Mouse (Mus musculus) neural tube, embryonic 10.5 days (tissue): ENCODE measurements around the gene Tpra1.

Source experiments
- DNase-seq: peaks from one replicate; pipeline ENCODE4 v3.0.0-alpha.2; 2017; ENCODE audit warnings: low spot score; ENCODE audit errors: extremely low spot score

Tpra1 gene

DNA sequence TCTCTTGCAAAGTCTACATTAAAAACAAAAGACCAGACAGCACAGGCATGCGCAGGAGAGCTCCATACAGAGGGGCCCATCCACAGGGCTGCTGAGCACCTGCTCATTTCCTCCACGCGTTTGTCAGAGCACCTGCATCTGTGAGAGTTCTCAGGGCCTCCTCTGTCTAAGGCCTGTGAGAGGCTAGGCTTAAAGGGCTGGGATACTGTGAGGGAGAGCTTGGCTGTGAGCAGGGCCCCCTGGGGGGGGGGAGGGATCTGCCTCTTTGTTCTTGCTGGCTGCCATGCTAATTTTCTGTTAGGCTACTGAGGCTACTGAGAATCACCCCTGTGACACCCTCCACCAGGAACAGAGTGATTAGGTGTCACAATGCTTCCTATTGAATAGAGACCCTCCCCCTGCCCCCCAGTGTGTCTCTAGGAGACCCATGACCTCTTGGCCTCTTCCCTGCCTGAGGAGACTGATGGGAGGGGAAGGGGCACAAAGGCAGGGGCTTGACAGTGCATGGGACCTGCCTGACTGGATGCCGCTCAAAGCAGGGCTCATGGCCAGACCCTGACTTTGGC, 23.7 kb downstream of the Tpra1 start:
- peak; percentile 78 for DNase-seq

DNA sequence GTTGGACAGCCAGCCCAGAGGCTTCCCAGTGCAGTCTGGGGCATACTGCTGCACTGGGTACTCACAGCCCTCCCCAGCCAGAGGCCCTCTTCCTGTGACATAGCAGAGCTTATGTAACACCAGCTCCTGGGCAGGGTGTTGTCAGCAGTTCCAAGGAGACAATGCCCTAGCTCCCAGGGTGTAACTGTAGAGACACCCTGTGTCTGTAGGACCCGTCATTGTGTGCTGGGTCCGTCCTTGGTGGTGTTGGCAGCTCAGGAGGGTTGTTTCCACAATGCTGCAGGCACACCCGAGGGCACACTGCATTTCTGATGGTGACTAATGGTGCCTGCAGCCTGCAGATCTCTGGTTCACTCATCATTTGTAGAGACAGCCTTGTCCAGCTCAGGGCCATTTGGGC, 24.8 kb downstream of the Tpra1 start:
- DNase-seq: no peak

DNA sequence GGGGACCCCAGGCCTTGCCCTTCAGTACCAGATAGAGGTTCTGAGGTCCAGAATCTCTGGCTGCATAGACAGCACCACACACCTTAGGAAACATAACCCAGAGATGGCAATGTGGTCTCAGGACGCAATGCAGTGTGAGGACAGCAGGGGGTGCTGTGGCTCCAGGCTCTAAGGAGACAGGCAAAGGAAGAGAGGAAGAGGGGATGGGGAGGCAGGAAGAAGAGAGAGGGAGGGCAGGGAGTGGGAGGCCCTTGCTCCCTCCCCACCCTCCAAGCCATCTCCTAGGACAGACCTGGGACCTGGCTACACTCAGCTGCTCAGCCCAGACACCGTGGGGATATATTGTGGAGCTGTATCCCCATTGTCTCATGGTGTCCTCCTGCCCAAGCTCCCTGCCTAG, 25.5 kb downstream of the Tpra1 start:
- peak; percentile 83 for DNase-seq

DNA sequence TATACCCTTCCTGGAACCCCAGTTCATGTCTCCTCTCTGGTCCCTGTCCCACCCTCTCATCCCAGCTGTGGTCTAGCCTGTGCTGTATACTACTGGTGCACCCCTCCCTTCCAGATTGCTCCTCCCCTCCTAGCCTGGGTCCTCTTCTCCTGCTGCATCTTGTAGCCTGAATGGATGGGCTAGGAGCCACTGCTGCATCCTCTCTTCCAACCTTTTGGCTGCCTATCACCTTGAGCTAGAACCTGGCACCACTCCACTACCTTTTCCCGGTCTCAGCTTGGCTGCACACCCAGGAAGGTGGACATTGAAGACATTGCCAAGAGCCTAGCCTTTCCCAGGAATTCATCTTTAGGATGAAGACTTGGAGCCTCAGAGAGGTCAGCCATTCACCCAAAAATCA, 26.0 kb downstream of the Tpra1 start:
- no peak for DNase-seq

DNA sequence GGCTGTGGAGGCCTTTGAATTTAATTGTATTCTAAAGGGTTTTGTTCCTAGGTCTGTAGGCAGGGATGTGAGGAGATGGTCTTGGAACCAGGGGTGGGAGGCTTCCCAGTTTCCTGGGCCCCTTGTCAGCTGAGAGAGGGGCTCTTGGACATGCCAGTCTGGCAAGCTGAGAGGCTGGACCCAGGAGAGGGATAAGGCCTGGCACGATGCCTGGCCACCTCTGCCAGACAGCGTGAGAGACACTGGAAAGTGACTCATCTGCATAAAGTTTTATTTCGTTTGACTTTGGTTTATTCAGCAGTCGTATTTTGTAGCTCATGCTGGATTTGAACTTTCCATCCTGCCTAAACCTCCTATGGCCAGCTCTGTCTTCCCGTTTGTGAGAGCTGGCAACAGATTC, 26.5 kb downstream of the Tpra1 start:
- no peak for DNase-seq

DNA sequence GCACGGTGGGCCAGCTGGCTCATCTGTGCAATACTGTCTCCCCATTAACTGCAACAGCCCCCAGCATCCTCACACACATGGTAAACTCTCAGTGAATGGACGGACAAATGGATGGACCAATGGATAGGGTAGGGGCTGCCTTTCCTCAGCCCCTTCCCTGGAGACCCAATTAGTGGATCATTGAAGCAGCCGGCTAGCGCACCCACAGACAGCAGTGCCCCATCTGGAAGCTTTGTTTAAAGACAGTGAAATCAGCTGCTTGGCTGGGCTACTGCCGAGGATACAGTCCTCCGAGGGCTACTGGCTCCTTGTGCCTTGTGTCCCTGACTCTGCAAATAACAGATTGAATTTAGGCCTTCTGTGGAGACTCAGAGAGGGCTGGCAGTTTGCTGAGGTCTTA, 27.4 kb downstream of the Tpra1 start:
- DNase-seq: no peak

DNA sequence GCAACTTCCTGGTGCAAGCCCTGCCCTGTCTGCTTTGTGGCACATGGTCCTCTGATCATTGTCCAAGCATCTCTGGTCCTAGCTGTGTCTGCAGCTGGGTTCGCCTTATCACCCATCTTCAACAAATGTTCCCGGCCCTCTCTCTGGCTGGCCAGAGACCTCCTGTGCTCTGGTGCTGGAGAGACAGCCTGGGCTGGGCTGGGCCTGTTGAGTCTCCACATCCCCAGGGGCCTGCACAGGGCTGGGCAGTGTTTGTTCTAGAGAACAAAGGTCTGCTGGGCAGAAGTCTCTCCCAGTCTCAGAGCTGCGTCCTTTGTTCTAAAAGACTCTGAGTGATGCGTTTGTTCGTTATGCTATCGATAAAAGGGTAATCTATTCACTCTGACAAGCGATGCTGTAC, 28.0 kb downstream of the Tpra1 start:
- DNase-seq: no peak

DNA sequence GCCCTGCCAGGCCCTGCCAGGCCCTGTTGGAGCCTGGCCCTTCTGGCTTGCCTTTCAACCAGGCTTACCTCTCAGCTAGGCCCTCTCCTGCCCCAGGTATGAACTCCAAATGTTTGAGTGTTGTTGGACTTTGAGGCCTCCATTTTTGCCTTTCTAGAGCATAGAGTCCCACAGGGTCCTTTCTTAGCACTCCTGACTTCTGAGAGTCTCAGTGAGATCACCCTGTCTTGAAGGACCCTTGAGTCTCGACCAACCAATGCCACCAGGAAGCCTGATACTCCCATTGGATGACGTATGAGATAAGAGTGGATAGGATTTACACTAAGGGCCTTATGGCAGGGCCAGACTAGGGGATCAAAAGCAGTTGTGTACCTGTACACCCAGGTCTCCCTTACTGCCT, 29.4 kb downstream of the Tpra1 start:
- DNase-seq: no peak

DNA sequence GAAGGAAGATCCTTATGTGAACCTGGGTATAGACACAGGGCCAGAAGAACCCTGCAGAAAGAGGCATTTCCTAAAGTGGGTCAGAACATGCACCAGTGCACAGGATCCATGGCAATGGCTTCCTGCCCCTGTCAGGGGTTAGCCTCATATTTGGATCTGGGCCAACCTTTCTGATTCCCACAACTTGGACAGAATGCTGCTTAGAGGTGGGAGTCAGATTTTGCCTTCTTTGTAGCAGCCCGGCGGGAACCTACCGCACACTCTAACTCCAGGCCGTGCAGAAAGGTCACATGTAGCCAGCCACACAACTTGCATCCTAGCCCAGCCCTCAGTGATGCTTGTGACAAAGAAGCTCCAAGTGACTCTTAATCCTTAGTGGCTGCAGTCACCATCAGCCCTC, 32.1 kb downstream of the Tpra1 start:
- no peak for DNase-seq

DNA sequence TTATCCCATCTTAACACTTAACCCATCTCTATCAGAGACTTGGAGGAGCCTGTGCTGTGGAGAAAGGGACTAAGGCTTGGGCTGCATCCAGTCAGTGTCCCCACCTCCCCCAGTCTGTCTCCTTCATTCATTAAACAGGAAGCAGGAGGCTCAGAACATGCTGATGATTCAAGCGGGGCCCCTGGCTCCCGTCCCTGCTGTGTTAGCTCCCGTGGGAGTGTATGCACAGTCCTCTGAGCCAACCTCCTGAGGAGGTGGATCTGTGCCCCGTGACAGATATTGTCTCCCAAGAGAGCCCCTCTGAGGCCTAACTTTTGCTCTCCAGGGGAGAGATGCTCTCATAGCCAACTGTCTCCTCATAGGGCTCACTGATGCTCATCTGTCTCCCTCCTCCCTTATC, 32.8 kb downstream of the Tpra1 start:
- no peak for DNase-seq

DNA sequence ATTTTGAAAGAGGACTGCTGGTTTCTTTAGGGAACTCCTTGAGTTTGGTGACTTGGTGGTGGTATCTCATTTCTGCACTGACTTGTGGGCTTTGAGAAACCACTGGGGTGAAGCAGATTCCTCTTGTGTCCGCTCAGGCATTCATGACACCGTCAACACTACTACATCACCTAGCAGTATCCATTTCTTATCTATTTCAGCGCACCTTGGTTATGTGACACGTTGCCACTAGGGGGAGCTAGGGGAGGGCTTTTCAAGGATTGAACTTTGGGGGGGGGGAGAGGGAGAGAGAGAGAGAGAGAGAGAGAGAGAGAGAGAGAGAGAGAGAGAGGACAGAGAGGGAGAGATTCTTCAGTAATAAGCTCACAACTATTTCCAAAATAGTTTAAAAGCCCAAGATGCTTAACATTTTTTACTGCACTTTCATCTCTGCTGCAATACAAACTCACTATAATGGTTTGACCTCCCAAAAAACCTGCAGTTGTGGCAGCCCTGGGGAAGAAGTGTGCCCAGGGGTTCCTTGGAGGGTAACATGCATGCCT, 33.8 kb downstream of the Tpra1 start:
- DNase-seq: no peak

DNA sequence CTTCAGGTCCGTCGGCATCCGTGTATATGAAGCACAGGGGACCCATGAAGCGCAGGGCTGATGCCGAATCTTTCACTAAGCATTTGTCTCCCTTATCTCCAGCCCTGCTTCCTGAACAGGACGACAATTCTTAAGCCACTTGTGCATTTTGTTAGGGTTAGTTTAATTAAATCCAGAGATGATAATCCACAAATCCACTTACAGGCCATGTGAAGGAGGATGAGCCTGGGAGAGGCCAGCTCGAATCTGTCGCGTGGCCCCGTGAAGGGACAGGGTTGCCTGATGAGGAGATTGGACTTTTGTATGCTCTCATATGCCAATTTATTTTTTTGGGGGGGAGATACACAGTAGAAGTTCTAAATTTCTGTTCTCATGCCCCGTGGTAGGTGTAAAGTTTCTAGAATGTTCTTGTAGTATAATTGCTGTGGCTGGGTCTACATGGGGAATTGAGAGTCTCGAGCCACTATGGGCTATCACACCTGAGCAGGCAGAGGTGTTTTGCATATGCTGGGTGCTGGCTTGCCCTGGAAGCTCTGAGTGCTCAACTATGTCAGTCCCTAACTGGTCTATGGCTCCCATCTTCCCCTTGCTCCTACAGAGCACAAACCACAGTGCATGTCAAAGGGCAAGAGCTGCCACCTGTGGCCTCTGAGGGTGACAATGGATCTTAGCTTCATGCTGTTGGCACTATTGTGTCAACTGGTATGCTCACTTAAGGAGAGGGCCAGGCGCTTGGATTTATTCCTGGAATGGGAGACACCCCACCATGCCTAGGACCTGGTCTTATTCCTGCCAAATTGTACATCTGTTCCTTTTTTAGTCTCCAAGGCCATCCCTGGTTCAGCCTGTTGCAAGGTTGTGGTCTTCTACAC, 34.5 kb downstream of the Tpra1 start:
- DNase-seq: no peak

DNA sequence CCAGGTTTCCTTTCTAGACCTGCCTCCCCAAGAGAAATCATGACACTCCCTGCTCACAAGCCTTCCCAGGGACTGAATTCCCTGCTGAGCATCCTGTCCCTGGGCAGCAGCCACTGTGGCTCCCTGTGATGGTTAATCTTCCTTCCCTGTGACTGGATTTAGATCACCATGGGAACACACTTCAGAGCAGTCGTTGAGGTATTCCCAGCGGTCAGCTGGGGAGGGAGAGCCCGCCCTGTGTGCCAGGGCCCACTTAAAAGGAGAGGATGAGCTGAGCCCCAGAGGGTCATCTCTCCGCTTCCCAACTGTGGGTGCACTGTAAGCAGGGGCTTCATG, 35.1 kb downstream of the Tpra1 start:
- DNase-seq: no peak

DNA sequence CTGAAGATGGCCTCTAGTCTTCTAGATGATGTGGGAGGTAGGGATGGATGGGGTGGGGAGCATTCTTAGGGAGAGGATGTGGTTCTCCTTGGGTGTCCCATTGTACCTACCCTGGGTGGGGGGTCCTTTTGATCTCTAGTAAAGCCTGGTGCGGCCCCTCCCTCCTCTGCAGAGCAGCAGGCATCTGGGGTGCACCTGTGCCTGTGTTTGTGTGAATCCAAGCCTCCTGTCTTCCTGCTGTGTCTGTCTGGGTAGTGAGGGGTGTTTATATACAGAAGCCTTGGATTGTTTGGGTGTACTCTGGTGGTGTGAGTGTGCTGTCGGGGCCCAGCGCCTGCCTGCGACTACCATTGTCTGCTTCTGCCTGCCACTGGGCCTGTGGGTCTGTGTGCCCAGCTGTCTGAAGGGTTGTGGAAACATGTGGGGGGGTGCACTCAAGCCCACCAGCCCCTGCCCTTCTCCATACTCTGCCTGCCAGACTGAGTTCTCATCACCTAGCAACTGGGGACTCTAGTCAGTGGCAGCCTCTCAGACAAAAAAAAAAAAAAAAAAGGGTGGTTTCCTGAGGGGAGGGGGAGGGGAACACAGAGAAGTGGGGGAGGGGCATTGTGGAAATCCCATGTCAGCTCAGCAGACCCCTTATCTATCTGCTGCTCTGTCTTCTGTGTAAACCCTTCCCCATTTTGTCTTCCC, 36.1 kb downstream of the Tpra1 start:
- no peak for DNase-seq

DNA sequence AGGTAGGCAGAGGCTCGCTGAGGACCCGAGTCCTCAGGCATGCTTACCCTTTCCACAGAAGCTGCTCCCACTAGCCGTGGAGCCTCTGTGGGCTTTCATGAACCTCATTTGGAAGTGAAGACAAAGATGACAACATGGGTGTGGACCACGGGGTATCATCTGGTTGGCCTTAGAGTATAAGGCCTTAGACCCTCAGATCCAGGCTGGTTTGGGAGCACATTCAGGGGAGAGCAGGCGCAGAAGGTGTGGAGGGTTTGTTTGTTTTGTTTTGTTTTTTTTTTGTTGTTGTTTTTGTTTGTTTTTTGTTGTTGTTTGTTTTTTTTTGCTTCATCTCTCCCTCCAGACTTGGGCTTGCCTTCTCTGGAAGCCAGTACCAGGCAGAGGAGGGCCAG, 36.6 kb downstream of the Tpra1 start:
- no peak for DNase-seq

DNA sequence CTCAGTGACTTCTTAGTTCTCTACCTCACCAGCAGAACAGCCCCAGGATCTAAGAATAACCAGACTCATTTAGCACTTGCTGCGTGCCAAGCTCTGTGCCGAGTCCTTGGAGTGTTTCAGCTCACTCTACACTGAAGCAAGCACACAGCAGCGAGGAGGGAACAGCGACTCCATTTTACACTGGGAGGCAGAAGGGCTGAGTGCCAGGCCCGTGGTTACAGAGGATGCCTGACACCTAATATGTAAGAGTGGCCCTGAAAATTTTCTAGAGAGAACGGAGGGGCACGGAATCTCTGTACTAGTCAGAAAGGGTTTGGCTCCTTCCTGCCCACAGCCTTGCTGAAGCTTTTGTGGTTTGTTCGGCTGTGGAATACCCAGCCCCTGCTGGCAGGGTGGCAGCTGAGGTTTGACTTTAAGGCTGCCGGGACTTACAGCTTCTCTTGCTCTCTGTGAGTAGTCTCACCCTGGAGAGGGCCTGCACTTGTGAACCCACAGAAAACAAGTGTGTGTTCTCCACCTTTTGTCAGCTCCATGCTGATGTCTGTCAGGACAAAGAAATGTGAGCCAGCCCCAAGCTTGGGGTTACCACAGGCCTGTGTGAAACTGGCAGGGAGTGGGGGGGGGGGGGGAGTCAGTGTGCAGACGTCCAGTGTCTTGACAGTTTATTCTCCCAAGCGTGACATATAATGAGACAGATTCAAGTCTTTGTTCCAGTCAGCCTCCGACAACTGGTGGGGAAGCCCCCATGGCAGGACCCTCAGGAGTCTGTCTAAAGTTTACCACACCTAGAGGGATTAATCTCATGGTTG, 37.4 kb downstream of the Tpra1 start:
- no peak for DNase-seq

DNA sequence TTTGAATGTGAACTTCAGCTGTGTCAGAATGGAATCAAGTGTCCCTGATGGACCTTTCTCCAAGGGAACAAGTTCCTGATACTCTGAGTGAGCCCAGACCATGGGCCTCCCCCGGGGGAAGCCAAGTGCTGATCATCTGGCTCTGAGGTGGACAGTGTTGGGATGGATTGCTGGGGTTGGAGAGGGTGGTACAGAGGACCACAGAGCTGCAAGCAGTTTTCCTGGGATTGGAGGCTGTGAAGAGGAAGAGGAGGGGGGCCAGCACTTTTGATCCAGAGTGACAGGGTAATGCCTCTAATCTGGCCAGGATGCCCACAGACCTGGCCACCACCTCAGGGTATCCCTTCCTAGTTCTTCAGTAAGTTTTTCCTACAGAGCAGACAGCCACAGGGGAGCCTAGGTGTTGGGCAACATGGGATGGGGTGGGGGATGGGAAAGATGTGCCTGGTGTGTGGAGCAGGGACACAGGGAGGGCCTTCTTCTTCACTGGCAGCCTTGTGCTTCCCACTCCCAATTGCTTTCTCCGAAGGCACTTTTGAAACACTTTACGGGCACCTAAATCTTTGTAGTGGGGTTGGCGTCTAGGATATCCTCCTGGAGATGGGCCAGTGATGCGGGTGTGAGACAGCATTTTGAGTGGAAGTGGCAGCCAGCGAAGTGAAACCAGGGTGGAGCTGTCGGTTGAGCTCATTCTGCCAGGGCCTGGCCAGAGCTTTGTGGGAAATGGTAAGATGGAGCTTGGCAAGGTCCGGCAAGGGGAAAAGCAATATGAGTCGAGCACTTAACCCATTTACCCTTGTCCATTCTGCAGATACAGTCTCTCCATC, 38.3 kb downstream of the Tpra1 start:
- DNase-seq: no peak

DNA sequence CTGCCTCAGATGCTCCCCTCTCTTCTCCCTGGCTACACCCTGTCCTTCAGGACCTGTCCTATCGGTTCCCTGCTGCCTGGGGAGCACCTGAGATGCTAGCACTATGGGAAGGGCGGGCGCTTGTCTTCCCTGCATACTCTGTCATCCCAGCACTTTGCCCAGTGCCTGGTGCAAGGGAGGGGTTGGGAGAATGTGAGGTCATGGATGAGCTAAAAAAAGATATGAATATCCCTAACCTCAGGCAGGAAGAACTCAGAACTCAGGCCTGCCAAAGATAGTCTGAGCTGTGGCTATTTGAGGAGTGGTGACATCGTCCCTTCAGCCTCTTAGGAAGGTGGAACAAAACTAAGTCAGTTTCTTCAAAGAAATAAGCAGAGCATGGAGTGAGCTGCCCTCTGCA, 39.6 kb downstream of the Tpra1 start:
- DNase-seq: no peak

DNA sequence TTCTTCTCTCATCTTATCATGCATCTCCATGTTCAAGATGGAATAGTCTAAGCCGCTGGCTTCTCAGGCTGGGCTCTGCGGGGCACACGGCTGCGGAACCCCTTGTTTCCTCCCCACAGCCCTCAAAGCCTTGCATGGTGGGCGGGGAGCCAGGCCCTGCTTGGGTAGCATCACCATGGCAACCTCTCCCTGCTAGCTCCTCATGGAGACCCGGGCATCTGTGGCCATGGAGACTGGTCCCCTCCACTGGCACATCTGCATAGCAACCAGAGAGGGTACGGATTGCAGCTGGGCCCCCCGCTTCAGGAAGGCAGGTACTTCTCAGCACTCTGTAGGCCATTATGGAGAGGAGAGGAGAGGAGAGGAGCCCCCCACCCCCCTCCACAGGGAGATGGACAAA, 40.5 kb downstream of the Tpra1 start:
- DNase-seq: peak; percentile 70

DNA sequence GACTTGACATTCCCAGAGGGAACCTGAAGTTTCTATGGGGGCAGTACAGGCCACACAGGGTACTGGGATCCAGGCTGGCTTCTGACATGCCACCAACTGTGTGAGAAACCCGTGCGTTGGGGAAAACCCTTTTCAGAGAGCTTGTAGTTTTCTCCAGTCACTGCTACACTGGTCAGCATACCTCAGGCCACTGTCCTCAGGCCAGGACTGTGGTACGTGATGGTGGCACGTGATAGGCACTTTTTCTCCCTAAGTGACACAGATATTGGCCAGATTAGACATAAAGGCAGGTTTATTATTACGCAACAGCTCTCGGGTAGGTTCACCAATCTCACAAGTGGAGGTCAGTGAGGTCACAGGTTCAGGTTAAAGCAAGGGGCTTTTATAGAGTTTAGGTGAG, 41.6 kb downstream of the Tpra1 start:
- DNase-seq: no peak

DNA sequence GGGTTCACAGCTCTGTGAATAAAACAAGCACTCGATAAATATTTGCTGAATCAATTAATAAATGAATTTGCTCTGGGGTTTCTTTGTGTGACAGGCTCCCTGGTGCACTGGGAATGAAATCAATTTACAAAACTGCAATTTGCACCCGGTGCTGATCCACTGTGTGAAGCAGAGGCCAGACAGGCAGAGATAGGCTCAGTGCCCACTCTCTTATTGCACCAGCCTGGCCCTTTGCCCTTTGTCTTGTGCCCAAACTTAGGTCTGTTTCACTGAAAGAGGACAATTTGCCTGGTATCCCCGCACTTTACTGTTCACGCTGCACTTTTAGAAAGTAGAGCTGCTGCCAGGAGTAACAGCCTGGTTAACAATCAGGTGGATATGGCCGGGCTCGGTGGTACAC, 44.4 kb downstream of the Tpra1 start:
- no peak for DNase-seq
